Mouse (Mus musculus) heart, postnatal 25 days (tissue): ENCODE data around the gene Tbx19. TPM values are rescaled to one million over a fixed set of nuclear protein-coding genes. Genes with fewer than 3 reads are reported as not detected.

Experiments
- DNase-seq: peaks from one replicate; pipeline ENCODE4 v3.0.0; 2022; ENCODE audit warnings: low spot score
- intact Hi-C: fragments of 180-260 bp; cut with DNase I; formaldehyde crosslinking; loops from one replicate; pipeline ENCODE4 v1.15.1; 2025
- total RNA-seq, 2 experiments: library from RNA; stranded (reverse); gene quantifications; 2 replicates each; pipeline ENCODE4 v1.2.3; 2021

Tbx19 gene
- total RNA-seq, 2 experiments from 2014 or later, result not detected

DNA sequence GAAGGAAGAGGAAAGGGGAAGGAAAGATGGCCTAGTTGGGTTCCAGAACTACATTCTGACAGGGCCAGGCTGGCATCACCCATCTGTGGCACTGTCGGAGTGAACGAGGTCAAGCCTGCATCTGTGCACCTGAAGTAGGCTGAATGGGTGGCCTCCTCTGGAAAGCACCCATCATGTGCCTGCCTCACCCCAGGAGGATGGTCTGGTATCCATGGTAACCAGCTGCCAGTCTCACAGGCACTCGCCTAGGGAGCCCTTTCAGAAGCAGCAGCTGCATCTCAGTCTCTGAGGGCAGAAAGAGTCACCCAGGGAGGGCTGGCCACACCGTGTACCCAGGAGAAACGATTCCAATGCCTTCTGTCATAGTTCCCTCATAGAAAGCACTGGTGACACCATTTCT, 26.8 kb upstream of the Tbx19 start:
- no peak for DNase-seq
- intact Hi-C loops, result no loop called here

- intact Hi-C loops, result no loop called here
- no peak for DNase-seq
Observed at GRCm38 (mm10) chr1:165186491-165186890, 25.9 kb upstream of the Tbx19 start.

- no peak for DNase-seq
- intact Hi-C loops, result no loop called here
Observed at GRCm38 (mm10) chr1:165185116-165185515, 24.5 kb upstream of the Tbx19 start.

GRCm38 (mm10) chr1:165184178-165184577, 23.6 kb upstream of the Tbx19 start:
- no peak for DNase-seq
- intact Hi-C loops, result no loop called here

DNA sequence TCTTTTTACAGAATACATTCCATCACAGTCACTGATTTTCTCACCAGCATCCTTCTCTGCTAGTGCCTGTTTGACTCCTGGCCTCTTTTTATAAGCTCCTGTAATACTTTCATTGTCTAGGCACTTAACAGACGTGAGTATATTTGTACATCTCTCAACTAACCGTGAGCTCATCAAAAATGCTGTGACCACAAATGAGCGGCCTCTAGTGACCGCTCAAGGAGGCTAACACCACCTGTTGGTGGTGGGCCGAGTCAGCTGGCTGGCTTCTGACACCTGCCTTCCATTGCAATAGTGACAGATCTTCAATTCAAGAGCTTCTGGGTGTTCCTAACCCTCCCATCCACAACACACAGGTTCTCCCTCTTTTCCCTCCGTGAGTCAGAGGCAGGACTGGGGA, 22.8 kb upstream of the Tbx19 start:
- no peak for DNase-seq
- intact Hi-C loops, result no loop called here

GRCm38 (mm10) chr1:165179321-165179720, 18.7 kb upstream of the Tbx19 start:
- DNase-seq, result no peak
- intact Hi-C loops, result no loop called here

DNA sequence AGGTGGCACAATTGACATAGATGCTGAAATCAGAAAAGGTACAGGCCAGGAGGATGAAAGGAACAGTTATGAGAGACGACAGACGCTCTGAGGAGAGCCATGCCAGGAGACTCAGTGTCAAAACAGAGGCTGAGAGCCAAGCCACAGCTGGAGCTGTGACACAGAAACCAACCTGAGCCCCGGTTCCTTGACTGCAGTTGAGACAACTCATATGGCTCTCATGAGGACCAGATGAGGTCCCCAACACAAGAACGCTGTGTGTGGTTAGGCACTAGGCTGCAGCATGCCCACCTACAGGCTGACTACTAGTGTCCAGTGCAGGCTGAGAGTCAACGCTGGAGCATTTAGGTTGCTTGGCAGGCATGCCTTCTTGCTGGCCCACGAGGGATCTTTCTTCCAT, 17.5 kb upstream of the Tbx19 start:
- intact Hi-C loops, result no loop called here
- no peak for DNase-seq

GRCm38 (mm10) chr1:165174059-165174616, 13.6 kb upstream of the Tbx19 start:
- intact Hi-C loops, result no loop called here
- no peak for DNase-seq

DNA sequence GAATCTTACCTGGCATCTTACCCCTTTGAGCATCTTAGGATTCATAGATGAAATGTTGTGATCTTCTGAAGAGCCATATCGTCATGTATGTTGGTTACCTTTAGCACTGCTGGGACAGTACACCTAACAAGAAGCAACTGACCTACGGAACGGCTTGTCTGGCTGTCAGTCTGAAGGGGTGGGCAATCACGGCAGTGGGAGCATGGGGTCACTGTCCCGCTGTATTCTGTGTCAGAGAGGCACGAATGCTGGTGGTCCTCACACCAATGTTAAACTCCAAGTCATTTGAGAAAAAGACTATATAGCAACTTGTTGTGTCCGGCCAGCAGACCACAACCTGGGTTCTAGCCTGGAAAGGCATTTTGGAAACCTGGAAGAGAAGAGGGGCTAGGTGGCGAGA, 10.7 kb upstream of the Tbx19 start:
- intact Hi-C loops, result no loop called here
- no peak for DNase-seq

DNA sequence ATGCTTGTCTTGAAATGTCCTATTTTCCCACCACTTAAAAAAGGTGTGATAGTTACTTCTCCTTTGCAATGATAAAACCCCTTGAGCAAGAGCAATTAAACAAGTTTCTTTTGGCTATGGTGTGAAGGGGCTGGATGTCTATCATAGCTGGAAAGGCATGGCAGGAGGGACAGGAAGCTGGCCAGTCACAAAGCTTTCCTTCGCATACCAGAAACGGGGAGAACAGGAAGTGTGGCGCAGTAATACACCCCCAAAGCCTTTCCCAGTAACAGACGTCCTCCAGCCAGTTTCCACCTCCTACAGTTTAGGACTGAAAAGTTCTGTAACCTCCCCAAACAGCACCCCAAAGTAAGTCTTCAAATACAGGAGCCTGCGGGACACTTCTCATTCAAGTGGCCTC, 9.6 kb upstream of the Tbx19 start:
- no peak for DNase-seq
- intact Hi-C loops, result no loop called here

DNA sequence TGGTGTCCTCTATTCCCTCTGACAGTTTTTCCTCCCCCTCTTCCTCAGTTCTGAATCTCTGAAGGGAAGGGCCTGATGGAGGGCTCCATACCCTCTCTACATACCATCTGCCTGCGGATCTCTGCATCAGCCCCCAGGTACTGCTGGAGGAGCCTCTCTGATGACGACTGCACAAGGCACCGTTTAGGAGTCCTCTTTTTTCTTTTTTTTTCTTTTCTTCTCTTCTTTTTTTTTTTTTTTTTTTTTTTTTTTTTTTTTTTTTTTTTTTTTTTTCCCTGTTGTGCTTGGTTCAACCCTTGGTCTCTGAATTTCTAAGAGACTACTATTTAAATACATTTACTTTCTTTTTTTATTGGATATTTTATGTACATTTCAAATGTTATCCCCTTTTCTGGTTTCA, 8.9 kb upstream of the Tbx19 start:
- no peak for DNase-seq
- intact Hi-C loops, result no loop called here

DNA sequence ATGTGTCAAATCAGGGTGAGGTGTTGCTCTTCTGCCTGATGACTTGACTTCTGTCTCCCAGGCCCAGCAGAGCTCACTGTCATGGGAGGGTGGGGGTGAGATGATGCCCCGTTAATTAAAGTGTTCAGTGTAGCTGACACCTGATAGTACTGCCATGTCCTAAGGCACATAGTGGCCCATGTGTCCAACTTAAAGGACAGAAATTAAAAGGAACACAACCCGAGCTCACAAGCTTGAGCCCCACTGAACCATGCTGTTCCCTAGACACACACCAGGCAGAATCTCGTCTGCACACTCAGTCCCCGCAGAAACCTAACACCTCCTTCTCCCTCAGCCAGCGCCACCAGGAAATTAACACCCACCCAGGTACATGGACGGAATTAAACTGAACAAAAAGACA, 4.3 kb upstream of the Tbx19 start:
- no peak for DNase-seq
- intact Hi-C loops, result no loop called here

GRCm38 (mm10) chr1:165158841-165159240, 1.7 kb downstream of the Tbx19 start:
- no peak for DNase-seq
- intact Hi-C loops, result no loop called here

- no peak for DNase-seq
- intact Hi-C loops, result no loop called here
Observed at GRCm38 (mm10) chr1:165154162-165154561, 6.4 kb downstream of the Tbx19 start.

DNA sequence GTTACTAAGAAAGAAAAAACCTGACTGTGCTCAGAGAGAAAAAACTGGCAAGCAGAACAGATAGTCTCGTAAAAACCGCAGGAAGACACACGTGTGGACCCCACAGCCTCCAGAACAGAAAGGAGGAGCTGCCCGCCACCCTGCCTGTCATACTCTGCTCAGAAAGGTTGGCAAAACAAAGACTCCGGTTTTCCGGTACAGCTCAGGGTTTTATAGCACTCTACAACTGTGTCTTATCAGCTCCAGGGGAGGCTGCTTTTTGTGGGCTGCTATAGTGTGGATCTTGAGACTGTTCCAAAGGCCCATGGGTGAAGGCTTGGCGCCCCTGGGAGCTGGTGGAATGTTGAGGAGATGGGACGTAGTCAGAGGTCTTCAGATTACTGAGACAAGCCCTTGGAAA, 9.4 kb downstream of the Tbx19 start:
- DNase-seq, result no peak
- intact Hi-C loops, result no loop called here

- intact Hi-C loops, result no loop called here
- no peak for DNase-seq
Observed at GRCm38 (mm10) chr1:165142343-165142916, 18.1 kb downstream of the Tbx19 start.

DNA sequence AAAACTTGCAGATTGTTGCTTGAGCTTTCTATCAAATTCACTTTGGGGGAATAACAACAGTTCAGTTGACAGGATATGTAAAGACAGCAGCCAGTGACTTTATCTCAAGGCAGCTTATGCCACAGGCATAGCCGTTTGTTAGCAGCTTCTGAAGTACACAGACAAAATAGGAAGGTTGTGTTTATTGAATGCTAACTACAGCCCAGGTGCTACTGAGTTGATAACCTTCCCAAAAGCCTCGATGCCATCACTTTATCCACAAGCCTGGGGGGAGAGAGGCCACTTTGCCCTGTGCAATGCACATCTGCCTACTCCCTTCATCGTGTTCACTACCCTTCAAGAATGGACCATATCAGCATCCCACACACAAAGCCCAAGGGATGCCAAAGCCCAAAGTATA, 20.3 kb downstream of the Tbx19 start:
- DNase-seq, result no peak
- intact Hi-C loops, result no loop called here

- intact Hi-C loops, result loop anchor here (10.0 kb wide), 1 partner anchor 191 kb away; no protein-coding TSS in a partner anchor
- no peak for DNase-seq
Observed at GRCm38 (mm10) chr1:165133858-165134257, 26.7 kb downstream of the Tbx19 start.

GRCm38 (mm10) chr1:165133279-165133678, 27.3 kb downstream of the Tbx19 start:
- DNase-seq, result no peak
- intact Hi-C loops, result loop anchor here (10.0 kb wide), 1 partner anchor 192 kb away; no protein-coding TSS in a partner anchor

- DNase-seq, result no peak
- intact Hi-C loops, result loop anchor here (10.0 kb wide), 1 partner anchor 192 kb away; no protein-coding TSS in a partner anchor
Observed at GRCm38 (mm10) chr1:165132187-165132877, 28.2 kb downstream of the Tbx19 start.

GRCm38 (mm10) chr1:165129573-165129972, 31.0 kb downstream of the Tbx19 start:
- intact Hi-C loops, result loop anchor here (10.0 kb wide), 1 partner anchor 375 kb away; no protein-coding TSS in a partner anchor
- no peak for DNase-seq
